Mouse (Mus musculus) left cerebral cortex, postnatal 14 days (tissue): ENCODE measurements around the gene Ccdc167. TPM values are rescaled to one million over a fixed set of nuclear protein-coding genes. Genes with fewer than 3 reads are reported as not detected.
"Not testable (repeated sequence)": the region's sequence is repeated elsewhere in the genome, so short reads cannot be mapped to it uniquely, and the experiment has no call there.

Source experiments
- DNase-seq, 2 experiments: peaks; one replicate each; pipeline ENCODE4 v3.0.0; 2021 to 2022; ENCODE audit warnings: low spot score in 2 of 2, mixed read lengths in 1 of 2
- intact Hi-C: fragments of 180-260 bp; cut with DNase I; formaldehyde crosslinking; loops from one replicate; pipeline ENCODE4 v1.15.1; 2025
- total RNA-seq, 2 experiments: library from RNA; stranded (reverse); gene quantifications; 2 replicates each; pipeline ENCODE4 v1.2.3; 2021

The Ccdc167 gene
- total RNA-seq, 2 experiments from 2014 or later: 13.5 to 15.1 TPM

- intact Hi-C loops: no loop called here
- peak in 1 of 2 experiments; percentile 65 for DNase-seq
These were observed 7.8 kb upstream of the Ccdc167 start for GRCm38 (mm10) chr17:29724610-29725009.

- intact Hi-C loops: no loop called here
- no peak for DNase-seq
These were observed 4.0 kb upstream of the Ccdc167 start for GRCm38 (mm10) chr17:29720755-29721365.

GRCm38 (mm10) chr17:29719628-29720575 is 3.1 kb upstream of the Ccdc167 start:
- no peak for DNase-seq
- intact Hi-C loops: no loop called here

GRCm38 (mm10) chr17:29718660-29719059 is 1.8 kb upstream of the Ccdc167 start:
- intact Hi-C loops: no loop called here
- no peak for DNase-seq

GRCm38 (mm10) chr17:29713734-29714133 is 3.1 kb downstream of the Ccdc167 start:
- not testable (repeated sequence) for DNase-seq

GRCm38 (mm10) chr17:29712565-29712964 is 4.3 kb downstream of the Ccdc167 start:
- intact Hi-C loops: no loop called here
- no peak for DNase-seq

More at GRCm38 (mm10) chr17:29713734-29714133, 3.1 kb downstream of the Ccdc167 start:
- intact Hi-C loops: not testable (repeated sequence)

GRCm38 (mm10) chr17:29711745-29712431 is 5.0 kb downstream of the Ccdc167 start:
- intact Hi-C loops: no loop called here
- DNase-seq: no peak

GRCm38 (mm10) chr17:29711076-29711744 is 5.6 kb downstream of the Ccdc167 start:
- intact Hi-C loops: no loop called here
- no peak for DNase-seq

- no peak for DNase-seq
- intact Hi-C loops: no loop called here
These were observed 6.2 kb downstream of the Ccdc167 start for GRCm38 (mm10) chr17:29710562-29711044.

GRCm38 (mm10) chr17:29708783-29709182 is 8.1 kb downstream of the Ccdc167 start:
- intact Hi-C loops: no loop called here
- DNase-seq: no peak

GRCm38 (mm10) chr17:29706981-29707545 is 9.8 kb downstream of the Ccdc167 start:
- intact Hi-C loops: no loop called here

GRCm38 (mm10) chr17:29705881-29706280 is 11.0 kb downstream of the Ccdc167 start:
- no peak for DNase-seq
- intact Hi-C loops: loop anchor here (2.0 kb wide), 1 partner anchor 177 kb away; no protein-coding TSS in a partner anchor

More at GRCm38 (mm10) chr17:29706981-29707545, 9.8 kb downstream of the Ccdc167 start:
- no peak for DNase-seq

GRCm38 (mm10) chr17:29704781-29705180 is 12.1 kb downstream of the Ccdc167 start:
- intact Hi-C loops: loop anchor here (2.0 kb wide), 1 partner anchor 178 kb away; no protein-coding TSS in a partner anchor
- peak; percentile 37 to 70 for DNase-seq

GRCm38 (mm10) chr17:29702938-29703710 is 13.7 kb downstream of the Ccdc167 start:
- intact Hi-C loops: no loop called here
- DNase-seq: no peak

- intact Hi-C loops: no loop called here
- DNase-seq: no peak
These were observed 16.3 kb downstream of the Ccdc167 start for GRCm38 (mm10) chr17:29700573-29700972.

- intact Hi-C loops: no loop called here
- DNase-seq: no peak
These were observed 18.4 kb downstream of the Ccdc167 start for GRCm38 (mm10) chr17:29698421-29698820.

- no peak for DNase-seq
- intact Hi-C loops: no loop called here
These were observed 19.9 kb downstream of the Ccdc167 start for GRCm38 (mm10) chr17:29696940-29697339.

GRCm38 (mm10) chr17:29694516-29694915 is 22.3 kb downstream of the Ccdc167 start:
- no peak for DNase-seq
- intact Hi-C loops: no loop called here
